Mouse (Mus musculus) ovary, adult 18-20 months (tissue): ENCODE results near the gene Gm28036.
A peak's percentile ranks its signal among the peaks of the same experiment; 100 is the strongest.
"Not testable (repeated sequence)": the region's sequence is repeated elsewhere in the genome, so short reads cannot be mapped to it uniquely, and the experiment has no call there.

Experiments
- DNase-seq: peaks from one replicate; pipeline ENCODE4 v3.0.0; 2022; ENCODE audit warnings: low spot score, mixed read lengths

Gene Gm28036

DNA sequence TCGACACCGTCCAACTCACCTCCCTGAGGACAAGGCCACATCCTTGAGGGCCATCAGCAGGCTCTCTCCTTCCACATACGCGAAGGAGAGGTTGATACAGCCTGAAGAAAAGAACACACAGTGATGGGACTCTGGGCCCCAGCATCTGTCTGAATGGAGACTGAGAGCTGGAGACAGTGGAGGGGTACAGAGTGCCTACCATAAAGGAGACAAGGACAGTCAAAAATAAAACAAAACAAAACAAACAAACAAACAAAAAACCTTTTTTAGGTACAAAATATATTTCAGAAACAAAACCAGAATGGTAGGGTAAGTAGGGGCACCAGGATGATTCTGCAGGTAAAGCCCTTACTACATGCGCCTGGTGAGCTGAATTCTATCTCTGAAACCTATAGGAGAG lies at the start of gene Gm28036:
Gene Gm28036 (minus strand): TSS at position 101 of the 400 bp plus-strand sequence.
- DNase-seq: no peak

- DNase-seq: no peak
These were observed 39.7 kb upstream of the Gm28036 start for GRCm38 (mm10) chr2:156166557-156166956.

DNA sequence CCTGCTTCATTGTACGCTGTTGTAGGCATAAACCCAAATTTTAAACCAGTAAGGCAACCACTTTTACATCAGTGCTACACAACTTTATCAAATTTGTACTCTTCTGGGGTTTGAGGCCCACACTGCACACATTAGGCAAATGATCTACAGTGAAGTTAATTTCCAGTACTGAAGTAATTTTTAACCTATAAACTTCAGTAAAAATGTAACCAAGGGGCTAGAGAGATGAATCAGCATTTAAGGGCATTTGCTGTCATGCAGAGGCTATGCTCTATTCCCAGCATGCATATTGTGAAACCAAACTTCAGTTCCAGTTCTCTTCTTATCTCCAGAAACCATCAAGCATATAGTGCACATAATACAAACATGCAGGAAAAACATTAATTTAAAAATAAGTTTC lies 38.6 kb upstream of the Gm28036 start:
- no peak for DNase-seq

DNA sequence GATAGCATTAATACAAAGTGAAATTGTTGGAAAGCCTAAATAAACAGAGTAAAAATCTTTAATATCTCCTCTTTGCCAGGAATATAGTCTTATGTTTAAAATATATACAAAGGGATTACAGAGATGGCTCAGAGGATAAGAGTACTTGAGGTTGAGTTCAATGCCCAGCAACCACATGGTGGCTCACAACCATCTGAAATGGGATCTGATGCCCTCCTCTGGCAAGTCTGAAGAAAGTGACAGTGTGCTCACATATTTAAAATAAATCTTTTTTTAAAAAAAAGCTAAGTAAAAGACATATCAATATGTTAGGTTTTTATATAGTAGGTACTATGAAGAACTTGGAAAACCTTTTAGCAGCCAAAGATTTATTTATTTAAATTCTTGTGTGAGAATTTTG lies 24.6 kb upstream of the Gm28036 start:
- no peak for DNase-seq

- no peak for DNase-seq
These were observed 20.5 kb upstream of the Gm28036 start for GRCm38 (mm10) chr2:156147316-156147915.

DNA sequence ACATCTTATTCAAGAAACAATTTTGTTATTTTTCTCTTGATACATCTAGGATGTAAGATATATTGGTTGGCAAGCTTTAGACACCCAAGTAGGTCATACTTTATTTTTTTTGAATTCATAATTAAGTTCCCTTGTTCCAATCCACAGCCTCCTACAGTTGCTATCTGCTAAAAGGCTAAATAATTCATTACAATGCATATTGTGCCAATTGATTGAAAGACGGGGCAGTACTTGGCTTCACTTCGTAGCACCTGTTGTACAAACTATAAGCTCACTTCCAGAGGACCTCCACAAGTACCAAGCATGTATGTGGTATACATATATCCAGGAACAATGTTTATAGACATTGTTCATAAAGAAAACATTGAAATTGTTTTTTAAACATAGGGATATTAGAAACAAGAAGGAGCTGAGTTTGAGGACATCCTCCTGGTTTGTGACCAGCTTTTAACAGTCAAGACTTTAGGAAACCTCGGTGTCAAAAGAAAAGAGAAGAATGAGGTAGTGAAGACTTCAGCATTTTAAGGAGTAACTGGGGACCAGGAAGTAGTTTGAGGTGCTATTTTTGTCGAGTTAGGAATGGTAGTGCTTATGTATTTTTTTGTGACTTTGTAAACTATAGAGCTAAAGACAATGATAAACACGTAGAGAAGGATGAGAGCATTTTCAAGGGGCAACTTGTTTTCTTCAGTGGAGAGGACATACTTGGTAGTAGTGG lies 19.5 kb upstream of the Gm28036 start:
- no peak for DNase-seq

DNA sequence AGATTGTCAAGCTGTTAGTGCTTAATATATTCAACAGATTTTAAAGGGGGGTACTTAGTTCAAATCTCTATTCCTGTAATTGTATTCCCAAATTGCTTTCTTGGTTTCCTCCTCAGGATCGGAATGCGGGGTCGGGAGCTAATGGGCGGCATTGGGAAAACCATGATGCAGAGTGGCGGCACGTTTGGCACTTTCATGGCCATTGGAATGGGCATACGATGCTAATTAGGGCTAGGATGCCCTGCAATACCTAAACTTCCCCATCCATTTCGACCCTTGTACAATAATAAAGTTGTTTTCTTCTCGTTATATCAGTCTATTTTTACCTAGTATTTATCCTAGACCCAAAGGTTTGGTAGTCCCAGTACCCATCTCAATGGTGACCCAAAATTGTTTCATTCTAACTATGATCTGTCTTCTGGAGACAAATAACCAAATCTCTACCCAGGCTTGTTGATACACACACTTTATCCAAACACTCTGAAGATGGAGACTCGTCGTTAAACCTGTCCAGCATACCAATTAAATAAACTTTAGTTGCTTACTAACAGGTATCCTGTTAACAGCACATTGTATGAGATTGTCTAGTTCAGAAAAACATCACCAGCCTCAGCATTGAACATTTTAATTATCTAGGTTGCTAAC lies 18.7 kb upstream of the Gm28036 start:
- no peak for DNase-seq

GRCm38 (mm10) chr2:156143953-156144724 lies 17.2 kb upstream of the Gm28036 start, which contains the start of the genes Romo1 and Nfs1:
Gene Romo1 (plus strand): TSS chr2:156144039.
Gene Nfs1 (minus strand): TSS chr2:156144186.
- DNase-seq: peak; percentile 88

DNA sequence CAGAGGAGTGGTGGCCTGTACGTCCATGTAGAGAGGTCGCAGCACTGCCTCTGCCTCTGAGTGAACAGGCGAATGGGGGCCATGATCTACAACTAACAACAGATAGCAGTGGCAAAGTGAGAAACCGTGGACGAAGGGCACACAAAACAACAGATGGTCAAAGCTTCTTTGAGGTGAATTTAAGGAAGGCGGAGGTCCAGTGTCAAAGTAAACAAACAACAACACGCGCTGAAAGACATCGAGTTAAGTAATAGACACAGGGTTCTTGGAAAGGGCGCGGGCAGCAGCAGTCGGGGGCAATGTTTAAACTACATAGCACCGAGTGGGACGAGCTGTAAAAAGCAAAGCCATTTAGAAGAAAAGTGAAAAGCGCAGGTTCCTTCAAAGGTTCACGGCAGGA lies 16.5 kb upstream of the Gm28036 start:
- no peak for DNase-seq

DNA sequence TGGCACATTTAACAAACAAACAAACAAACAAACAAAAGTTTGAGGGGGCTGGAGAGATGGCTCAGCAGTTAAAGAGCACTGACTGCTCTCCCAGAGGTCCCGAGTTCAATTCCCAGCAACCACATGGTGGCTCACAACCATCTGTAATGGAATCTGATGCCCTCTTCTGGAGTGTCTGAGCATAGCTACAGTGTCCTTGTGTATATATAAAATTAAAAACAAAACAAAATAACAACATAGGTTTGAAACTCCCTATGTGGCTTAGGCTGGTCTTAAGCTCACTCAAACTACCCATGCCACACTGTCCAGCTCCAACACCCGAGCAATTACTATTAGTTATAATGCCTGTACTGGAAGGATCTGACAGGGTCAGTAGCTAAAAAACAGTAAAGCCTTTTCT lies 15.9 kb upstream of the Gm28036 start:
- DNase-seq: no peak

GRCm38 (mm10) chr2:156135695-156136094 lies 8.8 kb upstream of the Gm28036 start:
- DNase-seq: no peak

DNA sequence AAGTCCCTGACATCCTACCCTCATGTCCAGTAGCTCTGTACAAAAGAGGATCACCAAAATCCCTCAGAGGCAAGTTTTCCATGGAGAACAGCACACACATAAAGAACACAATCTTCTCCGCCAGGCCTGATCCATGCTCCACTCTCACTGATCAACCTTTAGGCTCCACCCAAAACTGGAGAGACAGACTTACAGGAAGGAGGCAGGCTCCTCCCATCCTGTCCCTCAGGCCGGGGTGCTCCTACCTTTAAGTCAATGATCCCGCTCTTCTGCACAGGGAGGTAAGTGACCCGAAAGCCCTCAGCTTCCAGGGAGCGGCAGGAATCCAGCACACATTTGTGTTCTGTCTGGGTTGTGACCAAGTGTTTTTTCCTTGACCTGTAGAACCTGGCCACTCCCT lies 7.3 kb upstream of the Gm28036 start:
- DNase-seq: no peak

- no peak for DNase-seq
These were observed 3.2 kb downstream of the Gm28036 start for GRCm38 (mm10) chr2:156123731-156124130.

- no peak for DNase-seq
These were observed 7.3 kb downstream of the Gm28036 start for GRCm38 (mm10) chr2:156119566-156119965.

- not testable (repeated sequence) for DNase-seq
These were observed 14.8 kb downstream of the Gm28036 start for GRCm38 (mm10) chr2:156112080-156112423.

DNA sequence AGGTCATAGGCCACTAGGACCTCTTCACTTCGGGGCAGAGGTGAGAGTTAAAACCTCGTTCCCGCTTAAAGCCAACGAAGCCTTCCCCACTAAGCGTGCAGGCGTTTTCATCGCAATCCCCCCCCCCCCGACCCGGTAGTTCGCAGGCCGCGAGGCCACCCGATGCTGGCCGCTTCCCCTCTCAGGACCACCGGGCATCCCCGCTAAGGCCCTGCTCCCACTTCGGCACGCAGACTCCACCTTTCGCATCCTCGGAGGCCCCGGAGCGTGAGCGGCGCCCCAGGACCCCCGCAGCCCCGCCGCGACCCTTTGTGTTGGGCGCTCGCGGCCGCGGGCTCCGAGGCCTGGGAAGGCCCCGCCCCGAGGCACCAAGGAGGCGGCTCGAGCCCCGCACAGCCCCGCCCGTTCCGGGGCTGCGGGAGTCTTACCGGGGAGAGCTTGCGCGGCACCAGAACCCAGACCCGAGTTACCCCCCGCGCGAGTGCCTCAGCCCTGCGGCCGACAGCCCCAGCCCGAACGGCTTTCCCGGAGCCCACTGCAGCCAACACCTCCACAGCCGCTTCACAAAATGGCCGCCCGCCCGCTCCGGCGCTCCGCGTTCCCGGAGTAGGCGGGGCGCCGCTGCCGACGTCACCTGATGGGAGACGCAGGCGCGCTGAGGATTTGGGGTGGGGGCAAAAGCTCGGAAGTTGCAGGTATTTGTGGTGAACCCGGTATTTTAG lies 15.4 kb downstream of the Gm28036 start, which contains the start of the genes Cpne1 and Rbm12:
Gene Cpne1 (minus strand): TSS at position 608 of the 722 bp plus-strand sequence.
Gene Rbm12 (minus strand): TSS at position 621 of the 722 bp plus-strand sequence.
- peak; percentile 80 for DNase-seq

- DNase-seq: no peak
These were observed 16.1 kb downstream of the Gm28036 start for GRCm38 (mm10) chr2:156110627-156111357.

DNA sequence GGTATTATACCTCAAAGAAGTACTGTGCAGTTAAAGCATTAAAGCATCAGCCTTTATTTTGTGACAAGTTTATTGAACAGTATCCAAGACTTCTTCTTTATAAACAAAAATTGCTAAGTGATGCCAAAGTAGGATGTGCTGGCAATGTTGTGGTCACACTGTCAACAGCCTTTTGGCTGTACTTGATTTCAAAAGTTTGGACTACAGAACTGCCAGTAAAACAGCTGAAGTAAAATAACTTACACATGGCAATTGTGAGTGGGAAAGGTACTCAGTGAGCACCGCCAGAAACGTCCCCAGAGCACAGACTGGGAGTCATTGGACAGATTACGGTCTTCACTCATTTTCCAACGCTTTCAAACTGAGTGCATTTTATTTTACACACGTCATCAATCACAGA lies 35.0 kb downstream of the Gm28036 start:
- DNase-seq: no peak

DNA sequence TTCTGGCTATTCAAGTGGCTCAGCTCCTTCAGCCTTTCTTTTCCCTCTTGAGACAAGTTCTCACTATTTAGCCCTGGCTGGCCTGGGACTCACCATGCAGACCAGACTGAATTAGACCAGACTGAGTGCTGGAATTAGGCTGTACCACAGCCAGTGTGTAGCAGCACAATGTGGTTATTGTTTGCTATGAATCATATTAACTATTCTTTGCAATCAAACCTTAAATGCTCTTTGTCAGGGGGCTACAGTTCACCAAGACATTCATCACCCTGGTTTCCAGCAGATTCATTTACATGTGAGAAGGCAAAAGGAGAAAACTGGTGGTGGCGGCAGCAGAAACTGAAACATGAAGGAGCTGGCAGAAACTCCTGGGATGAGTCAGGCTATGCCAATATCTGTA lies 37.1 kb downstream of the Gm28036 start:
- no peak for DNase-seq

DNA sequence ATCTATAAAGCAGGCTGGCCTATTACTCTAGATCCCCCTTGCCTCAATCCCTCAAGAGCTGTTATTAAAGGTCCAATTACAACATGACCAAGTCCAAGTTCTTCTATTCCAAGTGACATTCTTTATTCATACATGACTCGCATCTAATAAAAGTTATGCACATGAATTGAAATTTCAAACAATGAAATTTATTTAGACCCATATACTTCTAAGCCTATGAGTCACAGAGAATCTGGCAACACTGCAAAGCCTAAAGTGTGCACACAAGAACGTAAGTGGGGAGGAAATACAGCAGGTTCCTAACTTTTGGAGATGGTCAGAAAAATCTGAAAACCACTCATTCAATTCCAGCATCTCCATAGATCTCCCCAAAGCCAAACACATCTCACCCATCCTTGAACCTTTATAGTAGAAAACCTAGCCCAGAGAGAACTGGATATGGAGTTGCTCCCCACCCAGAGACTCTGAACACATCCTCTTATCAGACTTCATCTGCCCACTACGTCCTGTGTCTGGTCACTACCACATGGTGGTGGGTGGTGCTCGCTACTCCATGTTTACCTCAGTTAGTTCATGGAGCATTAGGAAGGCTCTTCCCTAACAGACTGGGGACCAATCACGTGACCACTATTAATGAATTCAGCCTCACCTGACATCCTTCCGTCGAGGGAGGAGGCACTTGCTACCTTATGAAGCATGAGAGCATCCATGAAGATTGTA lies 39.3 kb downstream of the Gm28036 start:
- no peak for DNase-seq
